ENCODE assay signal across 22 mouse cellular contexts in genomic region chr3:107369156-107369555, GRCm38 (mm10). TPM values are rescaled to one million over a fixed set of nuclear protein-coding genes. Genes with fewer than 3 reads are reported as not detected.
DNase-seq lines count a peak whose midpoint lies in the region; ATAC-seq lines count a peak whose summit lies in the region.
"Had no signal": no experiment of that assay in that cellular context is flagged by ENCODE, and none has a peak within 500 bp of the region (broad histone marks: within the 10 kb centered on the region; RNA-seq: fewer than 3 reads in every experiment).

No protein-coding gene starts in this region.

- peak; percentile 30 for DNase-seq in ES-CJ7 (ENCODE audit: low read depth, low spot score)
- peak; percentile 66 for DNase-seq in R1 (ENCODE audit: low read depth, low spot score)
- peak; percentile 65 for DNase-seq in ZHBTc4 (ENCODE audit: low read depth, low spot score)
- DNase-seq in spleen, adult 18-20 months, result no peak
- DNase-seq in left cerebral cortex, adult 9 months (ENCODE audit: low spot score in 2 of 2), result no peak
- DNase-seq: adrenal gland, adult 2 months; adrenal gland, adult 8-10 months; adrenal gland, postnatal 10 days; adrenal gland, postnatal 14 days; adrenal gland, postnatal 25 days; adrenal gland, postnatal 36 days; B cell, adult 2 months; cerebellum, adult 11 months; cerebellum, adult 11-12 months; cerebellum, adult 18-20 months; cerebellum, adult 2 months; cerebellum, adult 8-10 months; cerebellum, adult 9-10 months had no signal

- no peak for ATAC-seq in inflammation-experienced regulatory T-cells, adult 6 months
- ATAC-seq: activated CD4-positive, CD25-positive, alpha-beta regulatory T cell, adult 4 months; CD4-positive, CD25-positive, alpha-beta regulatory T cell, adult 4 months; Patski had no signal

RNA-seq across cellular contexts. Expression of gene Rbm15, which starts 35.7 kb away (rescaled TPM):
- polyA plus RNA-seq in inflammation-experienced regulatory T-cells, adult 6 months (2017; shearing (Covaris generic)), result 10 to 100 TPM; 14.5 to 20.3 (median 18.8) TPM

Comparison
In these comparisons a context has a peak if more than half of its experiments do, and no peak if none do; other contexts are left out.
1. DNase-seq: peak in ES-CJ7 (single experiment), R1 (single experiment) and ZHBTc4 (single experiment); none in spleen, adult 18-20 months (0 of 2) and left cerebral cortex, adult 9 months (0 of 2).